Mouse (Mus musculus) monocyte, adult 5-6 weeks (primary cell): ENCODE data around the gene Spata13. TPM values are rescaled to one million over a fixed set of nuclear protein-coding genes. Genes with fewer than 3 reads are reported as not detected.

Experiments
- ATAC-seq: fragments of 153-309, 156-312 bp; replicated peaks from 2 replicates; pipeline ENCODE4 v1.8.0; 2017; ENCODE audit warnings: mild to moderate bottlenecking; ENCODE audit not compliant: low TSS enrichment, insufficient number of reproducible peaks, severe bottlenecking, poor library complexity, low FRiP score
- total RNA-seq: library from RNA; stranded (forward); fragments of 200-1000, 200-491, 200-594 nt; gene quantifications from 3 replicates; pipeline ENCODE4 v1.2.3, GENCODE M21; 2017

Spata13 gene
- total RNA-seq, 1 experiment from 2014 or later = 207 TPM

GRCm38 (mm10) chr14:60737202-60737611 lies 103.4 kb downstream of the Spata13 start:
- ATAC-seq = 0 out of 2 replicates have a peak, but pooled peaks have one; percentile 4

GRCm38 (mm10) chr14:60738434-60738938 lies 104.7 kb downstream of the Spata13 start:
- peak; percentile 48 for ATAC-seq

GRCm38 (mm10) chr14:60739155-60739554 lies 105.4 kb downstream of the Spata13 start:
- ATAC-seq = no peak

- no peak for ATAC-seq
These were observed 105.8 kb downstream of the Spata13 start for GRCm38 (mm10) chr14:60739616-60740015.

- no peak for ATAC-seq
These were observed 106.7 kb downstream of the Spata13 start for GRCm38 (mm10) chr14:60740507-60740906.

GRCm38 (mm10) chr14:60741033-60741432 lies 107.2 kb downstream of the Spata13 start:
- ATAC-seq = no peak

- ATAC-seq = no peak
These were observed 107.7 kb downstream of the Spata13 start for GRCm38 (mm10) chr14:60741490-60741981.

- ATAC-seq = no peak
These were observed 109.9 kb downstream of the Spata13 start for GRCm38 (mm10) chr14:60743681-60744080.

GRCm38 (mm10) chr14:60745201-60745600 lies 111.4 kb downstream of the Spata13 start:
- ATAC-seq = no peak

GRCm38 (mm10) chr14:60746141-60746540 lies 112.3 kb downstream of the Spata13 start:
- ATAC-seq = no peak

- peak; percentile 38; the same call in 1 of the 2 replicates for ATAC-seq
These were observed 113.5 kb downstream of the Spata13 start for GRCm38 (mm10) chr14:60747154-60747870.

- 0 out of 2 replicates have a peak, but pooled peaks have one; percentile 10 for ATAC-seq
These were observed 116.1 kb downstream of the Spata13 start for GRCm38 (mm10) chr14:60749880-60750279.

GRCm38 (mm10) chr14:60751581-60751980 lies 117.8 kb downstream of the Spata13 start:
- ATAC-seq = no peak

- no peak for ATAC-seq
These were observed 119.3 kb downstream of the Spata13 start for GRCm38 (mm10) chr14:60752892-60753800.

- no peak for ATAC-seq
These were observed 120.0 kb downstream of the Spata13 start for GRCm38 (mm10) chr14:60753801-60754126.

- no peak for ATAC-seq
These were observed 120.9 kb downstream of the Spata13 start for GRCm38 (mm10) chr14:60754656-60755055.

- ATAC-seq = no peak
These were observed 122.5 kb downstream of the Spata13 start for GRCm38 (mm10) chr14:60756271-60756670.

- peak; percentile 66 for ATAC-seq
These were observed 123.5 kb downstream of the Spata13 start for GRCm38 (mm10) chr14:60757265-60757664.

GRCm38 (mm10) chr14:60757722-60758121 lies 123.9 kb downstream of the Spata13 start:
- peak; percentile 53 for ATAC-seq
